Mouse (Mus musculus) embryo, embryonic 9.5 days (tissue): ENCODE data around the gene Fabp2.

Source experiments
- DNase-seq: peaks from one replicate; pipeline ENCODE4 v3.0.0-alpha.2; 2017; ENCODE audit errors: extremely low spot score

The Fabp2 gene

DNA sequence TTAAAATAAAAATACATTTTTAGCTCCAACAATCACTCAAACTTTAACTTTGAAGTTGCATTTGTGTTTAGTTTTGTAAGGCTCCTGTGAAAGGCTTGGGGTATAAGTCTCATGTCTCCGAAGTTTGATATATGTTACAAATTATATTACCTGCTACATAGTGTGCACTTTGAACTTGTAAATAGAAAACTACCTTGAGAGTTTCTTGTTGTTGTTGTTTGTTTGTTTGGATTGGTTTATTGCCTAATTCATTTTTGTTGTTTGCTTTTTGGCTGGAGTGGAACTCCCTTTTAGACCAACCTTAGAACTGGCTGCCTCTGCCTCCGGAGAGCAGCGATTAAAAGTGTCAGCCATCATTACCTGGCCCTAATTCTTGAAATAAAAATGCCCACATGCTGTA lies at the start of gene Fabp2:
Fabp2 (plus strand) TSS at position 301 of the 400 bp plus-strand sequence.
- DNase-seq = no peak

DNA sequence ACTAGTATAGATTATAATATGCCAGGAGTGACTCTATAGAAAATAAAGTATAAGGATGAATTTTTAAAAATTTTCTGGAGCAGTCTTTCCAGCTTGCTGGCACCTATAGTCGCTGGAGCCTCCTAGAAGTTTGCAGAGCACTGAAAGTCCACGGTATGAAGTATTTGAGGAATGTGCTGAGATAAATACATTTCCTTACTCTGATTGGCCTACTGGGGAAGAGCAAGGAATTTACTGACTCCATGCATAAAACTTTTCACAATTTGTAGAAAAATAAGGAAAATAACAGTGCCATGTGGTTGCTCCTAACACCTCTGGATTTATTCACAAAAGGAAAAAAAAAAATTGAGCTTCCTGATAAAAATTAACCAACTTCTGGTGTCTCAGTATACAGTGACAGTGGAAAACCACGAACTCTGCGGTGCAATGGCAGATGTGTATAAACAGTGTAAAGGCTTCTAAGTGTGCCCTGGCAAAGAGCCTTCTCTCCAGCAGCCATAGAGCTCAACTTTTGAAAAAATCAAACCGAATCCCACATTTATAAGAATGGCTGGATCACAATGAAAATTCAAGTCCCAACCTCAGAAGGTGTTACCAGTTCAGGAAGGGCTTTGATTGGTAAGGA lies 46.4 kb upstream of the Fabp2 start:
- DNase-seq = no peak

- no peak for DNase-seq
Observed at GRCm38 (mm10) chr3:122855149-122855548, 39.7 kb upstream of the Fabp2 start.

GRCm38 (mm10) chr3:122859829-122860228 lies 35.0 kb upstream of the Fabp2 start:
- no peak for DNase-seq

DNA sequence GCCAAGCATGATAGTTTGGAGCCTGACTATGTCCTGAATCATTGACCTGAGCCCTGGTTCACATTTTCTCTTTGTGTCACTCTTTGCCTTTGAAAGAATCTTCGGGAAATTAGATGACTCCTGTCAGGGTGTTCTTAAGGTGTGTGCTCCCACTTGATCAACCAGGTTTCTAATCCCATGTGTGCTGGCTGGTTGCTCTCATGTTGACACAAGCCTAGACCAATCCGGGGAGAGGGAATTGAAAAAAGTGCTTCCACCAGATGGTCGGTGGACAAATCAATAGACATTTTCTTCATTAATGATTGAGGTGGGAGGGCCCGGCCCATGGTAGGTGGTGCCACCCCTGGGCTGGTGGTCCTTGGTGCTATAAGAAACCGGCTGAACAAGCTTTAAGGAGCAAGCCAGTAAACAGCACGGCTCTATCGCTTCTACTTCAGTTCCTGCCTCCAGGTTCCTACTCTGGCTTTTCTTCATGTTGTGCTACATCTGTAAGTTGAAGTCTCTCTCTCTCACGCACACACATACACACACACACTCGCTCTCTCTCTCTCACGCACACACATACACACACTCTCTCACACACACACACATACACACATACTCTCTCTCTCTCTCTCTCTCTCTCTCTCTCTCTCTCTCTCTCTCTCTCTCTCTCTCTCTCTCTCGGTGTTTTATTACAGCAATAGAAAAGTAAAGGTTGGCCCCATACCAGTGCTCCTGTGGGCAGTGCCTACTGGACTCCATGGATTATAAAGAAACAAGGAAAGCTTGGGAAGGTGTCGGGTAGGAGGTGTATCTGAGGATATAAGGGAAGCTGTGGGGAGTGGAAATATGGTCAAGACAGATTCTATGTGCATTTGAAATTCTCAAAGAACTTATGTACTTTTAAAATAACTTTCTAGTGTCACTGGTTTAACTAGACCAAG lies 34.0 kb upstream of the Fabp2 start:
- DNase-seq = no peak

DNA sequence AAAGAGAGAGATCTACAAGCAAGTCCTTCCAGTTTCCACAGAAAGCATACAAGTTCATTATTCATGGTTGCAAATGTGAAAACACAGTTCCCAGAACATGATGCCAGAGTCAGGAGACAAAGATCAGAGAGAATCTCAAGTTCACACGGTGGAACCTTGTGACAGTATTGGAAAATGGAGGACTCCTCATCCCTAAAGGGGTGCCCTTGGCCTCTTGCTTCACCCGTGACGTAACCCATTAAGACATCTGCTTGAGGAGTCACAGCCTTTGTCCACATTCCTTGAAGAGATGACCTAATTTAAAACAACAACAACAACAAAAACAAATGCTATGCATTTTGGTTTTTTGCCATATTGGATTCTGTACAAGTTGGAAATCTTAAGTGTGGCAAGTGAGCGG lies 29.8 kb upstream of the Fabp2 start:
- no peak for DNase-seq

GRCm38 (mm10) chr3:122868270-122868669 lies 26.6 kb upstream of the Fabp2 start:
- DNase-seq = no peak

DNA sequence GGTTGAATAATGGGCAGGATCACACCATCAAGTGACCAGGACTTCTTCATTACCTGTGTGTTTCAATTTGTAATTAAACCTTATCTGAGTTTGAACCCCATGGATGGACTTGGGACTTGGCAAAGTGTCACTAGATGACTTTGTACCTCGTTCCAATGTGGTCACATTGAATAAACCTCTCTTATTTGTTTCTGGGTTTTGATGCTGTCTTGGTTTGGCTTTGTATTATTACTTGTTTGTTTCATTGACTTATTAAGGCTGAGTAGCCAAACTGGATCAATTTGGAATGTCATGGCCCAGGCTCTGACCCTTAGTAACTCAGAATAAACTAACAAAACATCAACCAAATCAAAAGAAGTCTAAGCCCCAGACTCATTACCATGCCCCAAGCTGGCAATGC lies 23.3 kb upstream of the Fabp2 start:
- DNase-seq = no peak

DNA sequence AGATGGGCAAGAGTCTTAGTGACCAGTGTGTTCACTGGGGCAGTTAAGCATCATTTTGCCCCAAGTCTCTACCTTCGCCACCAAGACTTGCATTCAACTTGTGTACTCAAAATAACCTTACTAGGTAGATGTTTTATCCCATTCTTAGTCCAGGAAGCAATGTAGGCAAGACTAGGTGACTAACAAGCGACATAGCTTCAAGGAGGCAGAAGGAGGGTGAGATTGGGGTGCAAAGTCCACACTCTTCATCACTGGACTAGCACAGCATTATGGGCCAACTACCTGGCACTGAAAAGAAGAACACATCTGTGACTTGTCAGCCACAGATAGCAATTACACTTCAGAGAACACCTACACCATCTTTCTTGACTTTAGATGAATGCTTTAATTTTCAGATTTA lies 18.0 kb upstream of the Fabp2 start:
- DNase-seq = no peak

DNA sequence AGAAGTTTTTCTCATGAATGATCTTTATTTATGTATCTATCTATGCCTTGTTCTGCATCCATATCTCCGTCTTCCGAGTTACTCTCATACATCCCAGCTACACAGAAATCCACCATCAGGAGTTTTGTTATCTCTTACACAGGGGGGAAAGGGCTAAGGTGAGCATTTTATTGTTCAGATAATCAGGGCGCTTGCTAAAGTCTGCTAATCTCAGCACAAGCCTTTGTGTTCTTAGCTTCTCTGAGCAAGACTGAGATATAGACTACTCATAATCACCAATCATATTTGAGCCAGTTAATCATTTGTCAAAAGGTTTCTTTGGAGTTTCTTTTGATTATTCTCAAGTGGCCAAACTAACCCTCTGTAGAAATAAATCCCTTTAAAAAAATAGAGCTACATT lies 17.3 kb upstream of the Fabp2 start:
- DNase-seq = no peak

DNA sequence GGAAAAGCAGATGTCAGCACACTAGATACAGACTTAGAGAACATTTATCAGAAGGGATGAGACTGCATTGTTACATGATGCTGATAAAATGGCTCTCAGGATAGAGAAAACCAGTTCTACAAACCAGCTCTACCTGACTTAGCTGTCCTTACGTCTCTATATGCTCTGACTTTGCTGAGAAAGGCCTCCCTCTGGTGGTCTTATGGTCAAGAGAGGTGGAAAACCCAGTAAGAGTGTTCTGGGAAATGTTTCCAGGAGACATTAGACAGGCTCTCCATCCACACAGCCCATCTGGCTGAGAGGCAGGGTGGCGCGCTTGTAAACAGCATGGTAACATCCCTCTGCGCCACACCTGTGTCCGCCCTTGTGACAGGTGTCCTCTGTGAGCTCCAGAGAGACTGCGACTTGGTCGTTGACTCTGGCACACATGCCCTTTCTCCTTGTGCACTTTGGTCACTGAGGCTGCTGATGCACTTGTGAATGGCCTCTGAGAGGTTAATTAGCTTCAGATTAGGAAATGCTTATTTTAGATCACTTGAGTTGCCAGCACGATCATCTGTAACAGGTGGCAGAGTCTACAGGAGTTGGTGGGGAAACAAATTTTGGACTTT lies 16.1 kb upstream of the Fabp2 start:
- no peak for DNase-seq

DNA sequence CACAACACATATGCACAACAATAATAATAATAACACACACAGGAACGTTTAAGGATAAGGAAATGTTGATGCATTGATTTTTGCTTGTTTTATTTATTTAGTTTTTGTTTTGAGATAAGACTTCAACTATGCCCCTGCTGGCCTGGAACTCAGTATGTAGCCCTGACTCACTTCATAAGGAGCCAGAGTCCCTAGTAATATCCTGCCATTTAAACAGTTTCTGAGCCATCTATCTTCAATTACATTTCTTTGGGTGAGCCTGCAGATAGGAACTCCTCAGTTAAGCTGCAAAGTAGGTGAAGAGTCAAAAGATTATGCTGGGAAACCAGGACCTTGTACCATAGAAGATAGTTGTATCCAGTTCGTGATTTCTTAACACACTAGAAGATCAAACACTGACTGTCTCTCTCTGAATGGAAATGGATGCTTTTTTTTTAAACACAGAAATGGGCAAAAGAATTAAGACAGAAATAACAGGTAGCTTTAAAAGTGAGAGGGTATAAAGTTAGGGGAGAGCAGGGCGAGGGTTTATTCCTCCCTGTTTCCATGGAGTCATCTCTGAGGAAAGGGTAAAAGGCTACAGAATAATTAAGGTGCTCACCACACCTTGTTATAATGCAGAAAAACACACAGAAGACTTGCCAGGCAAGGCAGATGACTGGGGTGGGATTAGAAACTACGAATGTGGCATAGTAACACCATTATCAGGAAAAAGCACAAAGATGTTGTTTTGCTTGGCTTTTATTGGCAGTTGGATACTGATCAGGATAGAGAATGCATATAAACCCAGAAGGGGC lies 7.2 kb upstream of the Fabp2 start:
- DNase-seq = no peak

GRCm38 (mm10) chr3:122888371-122888819 lies 6.5 kb upstream of the Fabp2 start:
- no peak for DNase-seq

GRCm38 (mm10) chr3:122895189-122895731 lies 388 bp downstream of the Fabp2 start:
- DNase-seq = no peak

DNA sequence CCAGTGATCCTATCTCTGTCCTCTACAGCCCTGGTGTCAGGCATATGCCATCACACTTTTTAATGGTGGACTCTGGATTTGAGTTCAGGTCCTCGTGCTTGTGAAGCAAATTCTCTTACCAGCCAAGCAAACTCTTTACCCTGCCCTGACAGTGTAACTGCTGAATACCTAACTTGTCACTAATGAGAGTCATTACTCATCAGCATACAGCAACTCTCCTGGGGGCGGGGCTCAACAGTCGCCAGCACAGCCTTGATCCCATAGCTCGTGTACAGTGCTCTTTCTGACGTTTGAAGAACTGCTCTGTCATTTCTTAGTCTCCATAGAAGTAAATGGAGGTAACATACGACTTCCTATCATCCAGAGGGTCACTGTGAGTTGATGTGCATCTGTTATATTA lies 3.4 kb downstream of the Fabp2 start:
- DNase-seq = no peak

DNA sequence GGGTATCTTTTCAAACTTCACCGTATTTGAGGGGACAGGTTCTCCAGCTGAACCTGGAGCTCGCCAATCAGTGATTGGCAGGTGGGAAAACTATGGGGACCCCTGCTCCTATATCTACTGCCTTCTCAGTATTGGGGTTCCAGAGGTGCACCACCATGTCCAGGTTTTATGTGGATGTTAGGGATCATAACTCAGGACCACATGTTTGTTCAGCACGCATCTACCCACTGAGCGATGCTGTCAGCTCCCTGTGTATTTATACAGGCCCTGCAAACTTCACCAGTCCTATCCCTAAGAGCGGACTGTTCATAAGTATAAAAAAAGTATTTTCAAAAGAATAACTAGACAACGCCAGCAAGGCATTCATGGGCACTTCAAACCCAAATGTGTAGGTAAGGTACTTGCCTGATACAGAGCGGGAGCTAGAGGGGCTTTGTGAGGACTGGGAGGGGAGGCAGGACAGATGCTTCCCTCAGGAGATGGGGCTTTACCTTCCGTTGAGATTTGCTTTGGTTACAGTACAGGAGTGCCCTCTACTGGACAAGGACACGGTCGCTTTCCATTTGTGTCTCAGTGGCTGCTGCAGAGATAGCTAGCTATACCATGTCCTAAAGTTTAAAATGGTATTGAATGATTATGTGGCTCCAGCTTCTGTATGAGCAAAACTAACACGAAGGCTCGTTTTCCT lies 9.0 kb downstream of the Fabp2 start:
- peak; percentile 63 for DNase-seq

- DNase-seq = no peak
Observed at GRCm38 (mm10) chr3:122907841-122908240, 13.0 kb downstream of the Fabp2 start.

- DNase-seq = no peak
Observed at GRCm38 (mm10) chr3:122915493-122915892, 20.6 kb downstream of the Fabp2 start.

DNA sequence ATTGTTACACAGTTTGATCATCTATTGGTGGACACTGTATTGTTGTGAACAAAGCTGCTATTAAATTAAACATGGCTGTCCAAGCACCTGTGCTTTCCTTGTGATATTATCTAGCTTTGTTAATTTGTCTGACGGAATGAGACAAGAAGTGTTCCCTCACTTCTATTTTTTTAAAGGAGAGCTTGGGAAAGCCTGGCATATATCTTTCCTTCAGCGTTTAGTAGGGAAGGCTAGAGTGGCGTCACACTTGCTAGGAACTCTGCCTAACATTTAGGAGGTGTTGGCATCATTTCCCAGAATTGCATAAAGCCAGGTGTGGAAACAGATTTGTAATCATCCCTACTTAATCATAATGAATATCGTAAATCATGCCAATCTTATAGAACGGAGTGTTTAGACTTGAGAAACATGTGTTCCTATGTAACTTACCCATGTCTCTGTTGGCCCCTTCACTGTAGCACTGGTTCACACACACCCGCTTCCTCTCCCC lies 21.4 kb downstream of the Fabp2 start:
- DNase-seq = no peak

DNA sequence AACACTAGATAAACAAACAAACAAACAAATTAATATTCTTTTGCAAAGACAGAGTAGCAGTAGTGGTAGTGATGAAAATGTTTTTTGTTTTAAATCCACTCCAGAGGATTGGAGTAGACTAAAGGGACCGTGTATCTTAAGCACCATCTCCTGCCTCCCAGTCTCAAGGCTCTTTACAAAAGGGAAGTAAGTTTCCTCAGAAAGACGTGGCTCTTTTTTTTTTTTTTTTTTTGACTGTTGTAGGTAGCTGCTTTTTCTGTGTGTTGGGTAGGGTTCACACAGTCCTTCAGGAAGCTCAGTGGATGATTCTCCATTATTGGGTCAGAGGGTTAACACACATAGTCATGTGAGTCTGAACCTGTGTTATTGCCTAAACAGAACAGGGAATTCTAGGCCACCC lies 23.8 kb downstream of the Fabp2 start:
- no peak for DNase-seq

DNA sequence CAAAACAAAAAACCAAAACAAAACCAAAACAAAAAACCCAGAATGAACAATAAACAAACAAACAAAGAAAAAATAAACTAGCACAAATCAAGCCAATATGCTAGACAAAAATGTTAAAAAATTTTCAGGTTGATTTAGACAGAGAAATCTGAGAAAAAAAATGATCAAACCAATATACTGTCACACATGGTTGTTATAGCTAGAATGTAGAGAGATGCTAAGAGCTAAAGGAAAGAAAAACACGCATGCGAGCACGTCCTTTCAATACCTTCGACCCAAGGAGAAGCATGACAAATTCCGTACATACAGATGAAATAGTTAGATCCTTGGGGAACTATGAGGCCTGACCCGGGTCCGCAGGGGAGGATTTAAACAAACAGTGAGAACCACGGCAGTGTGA lies 24.4 kb downstream of the Fabp2 start, which contains the start of gene Gm10959:
Gm10959 (minus strand) TSS at position 101 of the 400 bp plus-strand sequence.
- DNase-seq = no peak
